Mouse (Mus musculus): ENCODE data around the gene Fcer1g.

The Fcer1g gene

GRCm38 (mm10) chr1:171185655-171186054 is 48.5 kb downstream of the Fcer1g start:
- no peak for DNase-seq (ENCODE audit: low read depth)

DNA sequence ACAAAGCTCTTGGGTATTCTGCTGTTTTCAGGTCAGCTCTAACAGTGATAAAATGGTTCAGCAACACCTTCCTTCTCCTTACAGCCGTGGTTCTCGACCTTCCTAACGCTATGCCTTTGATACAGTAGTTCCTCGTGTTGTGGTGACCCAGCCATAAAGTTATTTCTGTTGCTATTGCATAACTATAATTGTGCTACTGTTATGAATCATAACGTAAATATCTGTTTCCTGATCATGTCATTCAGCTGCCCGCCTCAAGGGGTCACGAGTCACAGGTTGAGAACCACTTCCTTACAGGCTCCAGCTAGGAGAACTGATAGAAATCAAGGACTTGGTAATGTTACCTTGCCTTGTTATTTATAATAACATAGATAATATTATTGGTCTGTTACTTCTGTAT is 49.9 kb downstream of the Fcer1g start:
- DNase-seq (ENCODE audit: low read depth), result peak; percentile 80

GRCm38 (mm10) chr1:171183620-171184019 is 50.5 kb downstream of the Fcer1g start:
- peak; percentile 61 for DNase-seq (ENCODE audit: low read depth)

- no peak for DNase-seq (ENCODE audit: low read depth)
These were observed 51.1 kb downstream of the Fcer1g start for GRCm38 (mm10) chr1:171183025-171183424.
